Mouse (Mus musculus) embryonic fibroblast, embryonic 13.5 days (primary cell): Measurements from ENCODE around the gene Prss23.

ENCODE experiments used
- CTCF ChIP-seq: IDR thresholded peaks from 2 replicates; pipeline ENCODE4 v1.5.1; 2011; ENCODE audit warnings: mild to moderate bottlenecking, control low read depth, low read length, moderate library complexity, borderline replicate concordance; ENCODE audit not compliant: insufficient read depth
- POLR2A ChIP-seq: IDR thresholded peaks from 2 replicates; pipeline ENCODE4 v1.6.1; 2011; ENCODE audit warnings: low read depth, mild to moderate bottlenecking, control low read depth, low read length, moderate library complexity

DNA sequence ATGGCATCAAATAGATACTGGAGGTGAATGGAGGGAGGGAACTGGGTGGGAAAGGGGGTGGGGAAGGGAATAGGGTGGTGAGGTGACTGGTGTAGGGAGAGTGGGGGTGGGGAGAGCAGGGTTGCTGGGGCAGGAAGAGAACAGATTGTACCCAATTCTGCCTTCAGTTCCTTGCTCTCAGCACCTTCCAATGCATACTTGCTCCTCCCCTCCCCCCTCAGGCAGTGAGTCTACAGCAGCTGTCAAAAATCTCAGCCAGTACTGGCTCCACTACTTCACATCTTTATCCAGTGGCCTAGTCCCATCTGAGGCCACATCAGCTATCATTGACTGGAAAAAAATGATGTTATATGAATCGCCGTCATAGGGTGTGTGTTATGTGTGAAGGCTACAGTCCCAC is 48.5 kb downstream of the Prss23 start:
- TF ChIP-seq CTCF, result no peak
- TF ChIP-seq POLR2A, result no peak
